Mouse (Mus musculus) erythroblast, embryonic 14.5 days (primary cell): ENCODE data around the gene Elmo3. TPM values are rescaled to one million over a fixed set of nuclear protein-coding genes. Genes with fewer than 3 reads are reported as not detected.

Experiments used
- H3K27me3 ChIP-seq: 2 replicates; pipeline ENCODE4 v1.6.1; 2012; ENCODE audit warnings: inconsistent platforms; ENCODE audit not compliant: control insufficient read depth
- H3K36me3 ChIP-seq: 2 replicates; pipeline ENCODE4 v1.6.1; 2012; ENCODE audit warnings: mild to moderate bottlenecking, inconsistent platforms; ENCODE audit not compliant: control insufficient read depth
- H3K4me1 ChIP-seq: 2 replicates; pipeline ENCODE4 v1.6.1; 2012; ENCODE audit warnings: inconsistent platforms; ENCODE audit not compliant: control insufficient read depth
- H3K4me3 ChIP-seq: replicated peaks from 2 replicates; pipeline ENCODE3; 2012; ENCODE audit warnings: moderate library complexity, mild to moderate bottlenecking, inconsistent platforms
- H3K9me3 ChIP-seq: 2 replicates; pipeline ENCODE4 v1.6.1; 2012; ENCODE audit warnings: low read length, inconsistent platforms, mixed read lengths; ENCODE audit not compliant: control insufficient read depth
- GATA1 ChIP-seq: IDR thresholded peaks from 2 replicates; pipeline ENCODE4 v1.6.1; 2012; ENCODE audit warnings: low read length, inconsistent platforms, mixed read lengths
- TAL1 ChIP-seq: IDR thresholded peaks from 3 replicates; pipeline ENCODE4 v1.6.1; 2012; ENCODE audit warnings: low read length, inconsistent platforms, mixed read lengths
- polyA plus RNA-seq: library from polyadenylated mRNA; stranded (reverse); fragments of >175 nt; gene quantifications from 2 replicates; pipeline ENCODE4 v1.2.3, GENCODE M21; 2012

Gene Elmo3
- polyA plus RNA-seq, 1 experiment, result 0.97 TPM

GRCm38 (mm10) chr8:105330325-105330724 lies 24.9 kb downstream of the Elmo3 start:
- Histone ChIP-seq H3K4me3 (no peak overlapping the region), H3K36me3 (peaks cover 63% of the 10 kb centered on the region), H3K4me1 (peaks cover 34% of the 10 kb centered on the region), H3K27me3 (no peaks in the 10 kb centered on the region), H3K9me3 (no peaks in the 10 kb centered on the region)
- TF ChIP-seq TAL1, result no peak
- no peak for TF ChIP-seq GATA1

GRCm38 (mm10) chr8:105331469-105331868 lies 26.1 kb downstream of the Elmo3 start:
- Histone ChIP-seq H3K4me3 (no peak overlapping the region), H3K9me3 (peaks cover 3% of the 10 kb centered on the region), H3K4me1 (peaks cover 32% of the 10 kb centered on the region), H3K27me3 (no peaks in the 10 kb centered on the region), H3K36me3 (peaks cover 69% of the 10 kb centered on the region)
- no peak for TF ChIP-seq TAL1
- TF ChIP-seq GATA1, result no peak

- peaks cover 74% of the 10 kb centered on the region for H3K36me3 ChIP-seq
- peaks cover 3% of the 10 kb centered on the region for H3K9me3 ChIP-seq
- H3K4me3 ChIP-seq, result no peak overlapping the region
- H3K27me3 ChIP-seq, result no peaks in the 10 kb centered on the region
- no peak for TF ChIP-seq GATA1
- TF ChIP-seq TAL1, result no peak
- peaks cover 27% of the 10 kb centered on the region for H3K4me1 ChIP-seq
Observed at GRCm38 (mm10) chr8:105331931-105332330, 26.5 kb downstream of the Elmo3 start.

GRCm38 (mm10) chr8:105332523-105332922 lies 27.1 kb downstream of the Elmo3 start:
- H3K9me3 ChIP-seq, result peaks cover 3% of the 10 kb centered on the region

GRCm38 (mm10) chr8:105336373-105337130 lies 31.2 kb downstream of the Elmo3 start:
- Histone ChIP-seq H3K4me1 (peaks cover 35% of the 10 kb centered on the region), H3K9me3 (peaks cover 3% of the 10 kb centered on the region), H3K36me3 (peaks cover 36% of the 10 kb centered on the region), H3K27me3 (no peaks in the 10 kb centered on the region), H3K4me3 (no peak overlapping the region)
- TF ChIP-seq TAL1 (no peak), GATA1 (no peak)

More at GRCm38 (mm10) chr8:105332523-105332922, 27.1 kb downstream of the Elmo3 start:
- TF ChIP-seq GATA1 (no peak), TAL1 (no peak)
- peaks cover 21% of the 10 kb centered on the region for H3K4me1 ChIP-seq
- peaks cover 75% of the 10 kb centered on the region for H3K36me3 ChIP-seq
- no peaks in the 10 kb centered on the region for H3K27me3 ChIP-seq
- H3K4me3 ChIP-seq, result no peak overlapping the region

GRCm38 (mm10) chr8:105338992-105339391 lies 33.6 kb downstream of the Elmo3 start:
- TF ChIP-seq TAL1, result no peak
- TF ChIP-seq GATA1, result no peak
- H3K4me3 ChIP-seq, result no peak overlapping the region
- peaks cover 39% of the 10 kb centered on the region for H3K4me1 ChIP-seq
- H3K36me3 ChIP-seq, result peaks cover 22% of the 10 kb centered on the region
- peaks cover 3% of the 10 kb centered on the region for H3K9me3 ChIP-seq
- H3K27me3 ChIP-seq, result no peaks in the 10 kb centered on the region

- H3K9me3 ChIP-seq, result peaks cover 3% of the 10 kb centered on the region
- TF ChIP-seq TAL1 (no peak), GATA1 (no peak)
- H3K4me1 ChIP-seq, result peaks cover 39% of the 10 kb centered on the region
- peaks cover 3% of the 10 kb centered on the region for H3K27me3 ChIP-seq
- H3K36me3 ChIP-seq, result peaks cover 18% of the 10 kb centered on the region
- H3K4me3 ChIP-seq, result no peak overlapping the region
Observed at GRCm38 (mm10) chr8:105339886-105340635, 34.7 kb downstream of the Elmo3 start.

GRCm38 (mm10) chr8:105341399-105341798 lies 36.0 kb downstream of the Elmo3 start:
- TF ChIP-seq GATA1 (no peak), TAL1 (no peak)
- no peak overlapping the region for H3K4me3 ChIP-seq
- H3K4me1 ChIP-seq, result peaks cover 42% of the 10 kb centered on the region
- peaks cover 15% of the 10 kb centered on the region for H3K27me3 ChIP-seq
- H3K9me3 ChIP-seq, result peaks cover under 1% of the 10 kb centered on the region; the same call in 1 of the 2 replicates
- peaks cover 9% of the 10 kb centered on the region for H3K36me3 ChIP-seq

GRCm38 (mm10) chr8:105342768-105343167 lies 37.4 kb downstream of the Elmo3 start:
- TF ChIP-seq GATA1 (no peak), TAL1 (no peak)
- H3K4me1 ChIP-seq, result peaks cover 55% of the 10 kb centered on the region
- peaks cover 29% of the 10 kb centered on the region for H3K27me3 ChIP-seq
- no peaks in the 10 kb centered on the region; the same call in 1 of the 2 replicates for H3K9me3 ChIP-seq
- H3K4me3 ChIP-seq, result no peak overlapping the region
- H3K36me3 ChIP-seq, result no peaks in the 10 kb centered on the region
